Mouse (Mus musculus) hematopoietic multipotent progenitor cell, adult 10-12 weeks (in vitro differentiated cells): ENCODE data around the gene Fbxo22. TPM values are rescaled to one million over a fixed set of nuclear protein-coding genes. Genes with fewer than 3 reads are reported as not detected.

Source experiments
- polyA plus RNA-seq: library from polyadenylated mRNA; stranded (reverse); fragments of >175 nt; gene quantifications from 2 replicates; pipeline ENCODE4 v1.2.3, GENCODE M21; 2012; ENCODE audit warnings: low replicate concordance

Gene Fbxo22
- polyA plus RNA-seq, result 10.3 and 13.8 TPM in 2 replicates

DNA sequence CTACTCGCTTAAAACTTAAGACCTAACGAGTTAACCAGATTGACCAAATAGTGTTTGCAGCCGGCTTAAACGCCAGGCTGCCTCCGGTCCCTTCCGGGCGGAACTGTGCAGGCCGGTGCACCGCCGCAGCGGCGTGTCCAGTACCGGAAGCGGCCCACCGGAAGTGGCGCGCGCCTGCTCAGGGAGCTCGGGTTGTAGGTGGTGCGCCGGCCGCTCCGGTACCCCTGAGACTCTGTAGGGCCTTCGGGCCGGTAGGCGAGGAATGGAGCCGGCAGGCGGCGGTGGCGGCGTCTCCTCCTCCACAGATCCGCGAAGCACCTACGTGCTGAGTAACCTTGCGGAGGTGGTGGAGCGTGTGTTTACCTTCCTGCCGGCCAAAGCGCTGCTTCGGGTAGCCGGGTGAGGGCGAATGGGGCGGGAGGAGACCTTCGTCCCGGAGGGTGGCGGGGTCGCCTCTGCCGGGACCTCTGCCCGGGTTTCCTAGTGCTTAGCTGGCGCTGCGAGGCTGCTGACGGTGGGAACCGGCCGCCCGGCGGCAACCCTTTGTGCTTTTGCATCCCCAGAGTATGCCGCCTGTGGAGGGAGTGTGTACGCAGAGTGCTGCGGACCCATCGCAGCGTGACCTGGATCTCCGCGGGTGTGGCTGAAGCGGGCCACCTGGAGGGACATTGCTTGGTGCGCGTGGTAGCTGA is at the start of gene Fbxo22:
Gene Fbxo22, plus strand, starts transcription at position 136 of the 692 bp plus-strand sequence.

Other genes with a start within 250 kb of the Fbxo22 start
- not detected in 2 replicates for gene Chrna5, start 228.0 kb upstream of the Fbxo22 start, polyA plus RNA-seq
- gene Chrna3, start 182.4 kb upstream of the Fbxo22 start, polyA plus RNA-seq, result not detected in 2 replicates
- gene Chrnb4, start 160.1 kb upstream of the Fbxo22 start, polyA plus RNA-seq, result 0.03 and 0.13 TPM in 2 replicates
- gene Ube2q2, start 60.1 kb upstream of the Fbxo22 start, polyA plus RNA-seq, result 18.1 and 37.8 TPM in 2 replicates
- 0.09 and 0.27 TPM in 2 replicates for gene Nrg4, start 117.9 kb downstream of the Fbxo22 start, polyA plus RNA-seq
- 0.21 and 0.51 TPM in 2 replicates for gene Tmem266, start 118.0 kb downstream of the Fbxo22 start, polyA plus RNA-seq